Mouse (Mus musculus) lung, postnatal 0 days (tissue): ENCODE measurements around the gene Pcsk7.

Experiments used
- CTCF ChIP-seq: IDR thresholded peaks from 2 replicates; pipeline ENCODE4 v1.5.1; 2016; ENCODE audit warnings: antibody characterized with exemption, mild to moderate bottlenecking
- EP300 ChIP-seq: IDR thresholded peaks from 2 replicates; pipeline ENCODE4 v1.6.1; 2016; ENCODE audit warnings: antibody characterized with exemption, mild to moderate bottlenecking, control low read depth

- TF ChIP-seq CTCF (no peak), EP300 (no peak)
Observed at GRCm38 (mm10) chr9:45963577-45963976, 57.3 kb downstream of the Pcsk7 start.
